In genomic region chr2:156180094-156180821, GRCm38 (mm10) we compare ENCODE assay signal across 8 mouse cellular contexts. TPM values are rescaled to one million over a fixed set of nuclear protein-coding genes. Genes with fewer than 3 reads are reported as not detected.
DNase-seq lines count a peak whose midpoint lies in the region; ATAC-seq lines count a peak whose summit lies in the region.

TSS of gene Rbm39 (minus strand) at chr2:156180238.

- peaks cover 39% of the 10 kb centered on the region for H3K36me3 ChIP-seq in megakaryocyte, embryonic 14.5 days (replicated peaks; ENCODE audit: low read length)

- ATAC-seq in common myeloid progenitor, adult 5-6 weeks (replicated peaks; ENCODE audit: low read depth, poor library complexity, severe bottlenecking): peak; percentile 90

- no peaks in the 10 kb centered on the region for H3K27me3 ChIP-seq in megakaryocyte, embryonic 14.5 days (replicated peaks)

- no peaks in the 10 kb centered on the region for H3K9me3 ChIP-seq in megakaryocyte, embryonic 14.5 days

- peaks cover 37% of the 10 kb centered on the region for H3K4me1 ChIP-seq in megakaryocyte, embryonic 14.5 days

- H3K4me3 ChIP-seq in megakaryocyte, embryonic 14.5 days (replicated peaks): peak within 1 kb of the TSS; percentile 98

- peak; percentile 100 for DNase-seq in ZHBTc4 (ENCODE audit: low read depth, low spot score)
- peak; percentile 100 for DNase-seq in gastrocnemius, adult 8-10 months (ENCODE audit: low spot score in 2 of 2)
- DNase-seq in hindlimb bud, embryonic 11.5 days (ENCODE audit: extremely low spot score, low read depth, low spot score): peak; percentile 99
- DNase-seq in left cerebral cortex, adult 8-10 months (ENCODE audit: low spot score in 2 of 2): peak; percentile 100
- DNase-seq in right cerebral cortex, postnatal 10 days (ENCODE audit: low spot score in 2 of 2): peak; percentile 100
- DNase-seq in urinary bladder, postnatal 25 days (ENCODE audit: low spot score): peak; percentile 100

RNA-seq across cellular contexts. Expression of gene Rbm39, which starts in this region (rescaled TPM):
- 689 and 779 TPM in 2 replicates for total RNA-seq in common myeloid progenitor, adult 5-6 weeks (2017)
- total RNA-seq in gastrocnemius, adult 8-10 months (2022): 100 to 1,000 TPM in 1 of 4 experiments, 10 to 100 TPM in 3; 71.4 to 105 (median 89.2) TPM
- 100 to 1,000 TPM; 276 to 295 (median 278) TPM for total RNA-seq in left cerebral cortex, adult 8-10 months (2022)
- polyA plus RNA-seq in megakaryocyte, embryonic 14.5 days (2012; ENCODE audit: insufficient read depth, low replicate concordance): 68.5 and 230 TPM in 2 replicates

Comparison
In these comparisons a context has a peak if more than half of its experiments do, and no peak if none do; other contexts are left out.
1. Peak in every context shown above with its lines: DNase-seq, ATAC-seq and H3K4me3 ChIP-seq.